Mouse (Mus musculus) E14TG2a.4 (cell line): Measurements from ENCODE around the gene Asb2.

Experiments
- CTCF ChIP-seq: conservative IDR thresholded peaks from 2 replicates; pipeline ENCODE4 v1.5.1; 2014; ENCODE audit warnings: low read length
- NANOG ChIP-seq: IDR thresholded peaks from 2 replicates; pipeline ENCODE4 v1.6.1; 2014; ENCODE audit warnings: borderline replicate concordance, low read length, mixed read lengths
- POU5F1 ChIP-seq: IDR thresholded peaks from 2 replicates; pipeline ENCODE4 v1.6.1; 2014; ENCODE audit warnings: low read length, borderline replicate concordance

DNA sequence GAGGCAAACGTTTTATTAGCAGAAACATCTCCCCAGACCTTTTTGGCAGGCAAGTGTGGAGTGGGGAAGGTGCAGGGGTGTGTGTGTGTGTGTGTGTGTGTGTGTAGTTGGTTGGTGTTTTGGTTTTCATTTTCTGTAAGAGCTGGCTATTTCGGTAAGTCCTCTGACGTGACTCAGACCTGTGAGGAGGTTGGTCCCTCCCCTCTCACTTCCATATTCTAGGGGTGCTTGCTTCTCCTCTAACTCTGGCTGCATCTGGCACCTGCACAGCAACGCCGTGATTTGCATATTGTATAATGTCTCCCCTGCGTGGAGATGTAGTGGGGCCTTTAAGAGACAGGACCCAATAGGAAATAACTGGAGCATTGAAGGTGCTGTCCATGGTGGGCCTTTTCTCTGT lies 82.8 kb downstream of the Asb2 start:
- TF ChIP-seq CTCF (no peak), NANOG (no peak), POU5F1 (no peak)
